Mouse (Mus musculus) midbrain, embryonic 11.5 days (tissue): ENCODE data around the gene Slc4a1. TPM values are rescaled to one million over a fixed set of nuclear protein-coding genes. Genes with fewer than 3 reads are reported as not detected.

Experiments
- ATAC-seq: fragments of 200-750 bp; cut with Nextera tagmentation; 2 replicates; pipeline ENCODE4 v1.8.0; 2017; ENCODE audit warnings: moderate TSS enrichment, moderate library complexity; ENCODE audit not compliant: low FRiP score
- DNase-seq: peaks from one replicate; pipeline ENCODE4 v3.0.0; 2015; ENCODE audit warnings: low spot score; ENCODE audit errors: missing footprints
- H3K27ac ChIP-seq: fragments of 300-500 bp; sonication (generic); 2 replicates; pipeline ENCODE4 v1.5.1; 2014; ENCODE audit warnings: low read depth, low read length
- H3K27me3 ChIP-seq: fragments of 300-500 bp; sonication (generic); 2 replicates; pipeline ENCODE4 v1.6.1; 2014; ENCODE audit warnings: mild to moderate bottlenecking, low read length, moderate library complexity, mixed read lengths; ENCODE audit not compliant: control insufficient read depth, insufficient read depth
- H3K36me3 ChIP-seq: fragments of 300-500 bp; sonication (generic); 2 replicates; pipeline ENCODE4 v1.6.1; 2014; ENCODE audit warnings: mild to moderate bottlenecking, low read length, moderate library complexity, mixed read lengths; ENCODE audit not compliant: control insufficient read depth, insufficient read depth
- H3K4me1 ChIP-seq: fragments of 300-500 bp; sonication (generic); 2 replicates; pipeline ENCODE4 v1.6.1; 2014; ENCODE audit warnings: low read length; ENCODE audit not compliant: control insufficient read depth, insufficient read depth
- H3K4me2 ChIP-seq: fragments of 300-500 bp; sonication (generic); 2 replicates; pipeline ENCODE4 v1.6.1; 2014; ENCODE audit warnings: mild to moderate bottlenecking, moderate library complexity
- H3K4me3 ChIP-seq: fragments of 300-500 bp; sonication (generic); 2 replicates; pipeline ENCODE4 v1.5.1; 2014; ENCODE audit warnings: low read depth, low read length
- H3K9ac ChIP-seq: fragments of 300-500 bp; sonication (generic); 2 replicates; pipeline ENCODE4 v1.6.1; 2014; ENCODE audit warnings: low read length
- H3K9me3 ChIP-seq: fragments of 300-500 bp; sonication (generic); 2 replicates; pipeline ENCODE4 v1.6.1; 2016; ENCODE audit warnings: low read length; ENCODE audit not compliant: control insufficient read depth
- WGBS: fragments of 180-500 bp; shearing (Covaris S2); extraction: QIAGEN DNeasy Blood & Tissue Kit; methylation state at CpG from one replicate; pipeline ENCODE4 v1.1.7; 2014; 5-methylcytosine and 5-hydroxymethylcytosine counted together
- polyA plus RNA-seq: library from polyadenylated mRNA; unstranded; fragments of >200 nt; fragmentation: Nextera tagmentation; extraction: Ambion mirVana; gene quantifications from 2 replicates; pipeline ENCODE4 v1.2.1, GENCODE M21; 2014

The Slc4a1 gene
- polyA plus RNA-seq, 1 experiment from 2014 or later: 30.6 TPM

GRCm38 (mm10) chr11:102331806-102332205, 34.2 kb downstream of the Slc4a1 start:
- Histone ChIP-seq H3K4me2 (no peak overlapping the region), H3K27ac (no peak overlapping the region), H3K27me3 (no peaks in the 10 kb centered on the region), H3K9ac (no peak overlapping the region), H3K4me3 (no peak overlapping the region), H3K36me3 (no peaks in the 10 kb centered on the region), H3K4me1 (no peaks in the 10 kb centered on the region; the same call in 1 of the 2 replicates), H3K9me3 (no peaks in the 10 kb centered on the region)
- WGBS: 62% methylated on average over 4 of the region's 4 CpGs
- ATAC-seq (no peak), DNase-seq (no peak)

GRCm38 (mm10) chr11:102330039-102330438, 36.0 kb downstream of the Slc4a1 start:
- no peaks in the 10 kb centered on the region; the same call in 1 of the 2 replicates for H3K4me1 ChIP-seq
- H3K4me2 ChIP-seq: no peak overlapping the region

GRCm38 (mm10) chr11:102329518-102329917, 36.5 kb downstream of the Slc4a1 start:
- no peak for ATAC-seq

More at GRCm38 (mm10) chr11:102330039-102330438, 36.0 kb downstream of the Slc4a1 start:
- Histone ChIP-seq H3K9ac (no peak overlapping the region), H3K9me3 (no peaks in the 10 kb centered on the region), H3K27ac (no peak overlapping the region), H3K27me3 (no peaks in the 10 kb centered on the region), H3K4me3 (no peak overlapping the region), H3K36me3 (no peaks in the 10 kb centered on the region)
- ATAC-seq (no peak), DNase-seq (no peak)
- WGBS: 80% methylated on average over 3 of the region's 3 CpGs

GRCm38 (mm10) chr11:102327839-102328238, 38.2 kb downstream of the Slc4a1 start:
- no peaks in the 10 kb centered on the region for H3K36me3 ChIP-seq
- no peak overlapping the region for H3K27ac ChIP-seq
- no peaks in the 10 kb centered on the region for H3K4me1 ChIP-seq
- H3K9ac ChIP-seq: no peak overlapping the region
- H3K27me3 ChIP-seq: no peaks in the 10 kb centered on the region
- 88% methylated on average over 7 of the region's 7 CpGs for WGBS
- no peak for ATAC-seq
- no peaks in the 10 kb centered on the region for H3K9me3 ChIP-seq
- no peak for DNase-seq
- H3K4me3 ChIP-seq: no peak overlapping the region
- H3K4me2 ChIP-seq: no peak overlapping the region

More at GRCm38 (mm10) chr11:102329518-102329917, 36.5 kb downstream of the Slc4a1 start:
- Histone ChIP-seq H3K4me3 (no peak overlapping the region), H3K4me2 (no peak overlapping the region), H3K9me3 (no peaks in the 10 kb centered on the region), H3K4me1 (no peaks in the 10 kb centered on the region), H3K36me3 (no peaks in the 10 kb centered on the region), H3K9ac (no peak overlapping the region), H3K27ac (no peak overlapping the region), H3K27me3 (no peaks in the 10 kb centered on the region)
- DNase-seq: no peak

- no peak overlapping the region for H3K27ac ChIP-seq
- ATAC-seq: no peak
- 71% methylated on average over 5 of the region's 5 CpGs for WGBS
Observed at GRCm38 (mm10) chr11:102327250-102327649, 38.8 kb downstream of the Slc4a1 start.

GRCm38 (mm10) chr11:102323516-102323915, 42.5 kb downstream of the Slc4a1 start:
- Histone ChIP-seq H3K4me1 (peaks cover 6% of the 10 kb centered on the region), H3K9me3 (no peaks in the 10 kb centered on the region), H3K27me3 (no peaks in the 10 kb centered on the region), H3K9ac (no peak overlapping the region), H3K4me2 (no peak overlapping the region), H3K27ac (no peak overlapping the region), H3K36me3 (no peaks in the 10 kb centered on the region), H3K4me3 (no peak overlapping the region)
- no peak for DNase-seq
- WGBS: 91% methylated on average over 1 of the region's 1 CpGs
- no peak for ATAC-seq

More at GRCm38 (mm10) chr11:102327250-102327649, 38.8 kb downstream of the Slc4a1 start:
- Histone ChIP-seq H3K9ac (no peak overlapping the region), H3K4me1 (no peaks in the 10 kb centered on the region), H3K36me3 (no peaks in the 10 kb centered on the region), H3K4me3 (no peak overlapping the region), H3K4me2 (no peak overlapping the region), H3K9me3 (no peaks in the 10 kb centered on the region), H3K27me3 (no peaks in the 10 kb centered on the region)
- DNase-seq: no peak

- no peak overlapping the region for H3K4me3 ChIP-seq
- H3K27ac ChIP-seq: no peak overlapping the region
- DNase-seq: no peak
- WGBS: 74% methylated on average over 6 of the region's 6 CpGs
- H3K9ac ChIP-seq: no peak overlapping the region
- H3K9me3 ChIP-seq: no peaks in the 10 kb centered on the region
- no peaks in the 10 kb centered on the region for H3K27me3 ChIP-seq
- peaks cover 6% of the 10 kb centered on the region for H3K4me1 ChIP-seq
- ATAC-seq: no peak
- no peaks in the 10 kb centered on the region for H3K36me3 ChIP-seq
- H3K4me2 ChIP-seq: no peak overlapping the region
Observed at GRCm38 (mm10) chr11:102321931-102322330, 44.1 kb downstream of the Slc4a1 start.

GRCm38 (mm10) chr11:102320686-102321005, 45.4 kb downstream of the Slc4a1 start:
- Histone ChIP-seq H3K9me3 (no peaks in the 10 kb centered on the region), H3K4me2 (peak overlapping the region; percentile 86), H3K36me3 (no peaks in the 10 kb centered on the region), H3K27me3 (no peaks in the 10 kb centered on the region), H3K4me3 (peak overlapping the region; percentile 98), H3K4me1 (peaks cover 10% of the 10 kb centered on the region), H3K27ac (peak overlapping the region; percentile 63; the same call in 1 of the 2 replicates), H3K9ac (peak overlapping the region; percentile 100)
- DNase-seq (no peak), ATAC-seq (no peak)
- 23% methylated on average over 10 of the region's 10 CpGs for WGBS

GRCm38 (mm10) chr11:102319941-102320685, 45.9 kb downstream of the Slc4a1 start:
- no peak for ATAC-seq
- peak overlapping the region; percentile 98 for H3K4me3 ChIP-seq
- peak overlapping the region; percentile 97 for H3K27ac ChIP-seq
- DNase-seq: peak; percentile 97
- H3K27me3 ChIP-seq: no peaks in the 10 kb centered on the region
- H3K9ac ChIP-seq: peak overlapping the region; percentile 100
- peak overlapping the region; percentile 86 for H3K4me2 ChIP-seq
- under 1% methylated on average over 38 of the region's 38 CpGs for WGBS
- peaks cover 16% of the 10 kb centered on the region for H3K4me1 ChIP-seq
- no peaks in the 10 kb centered on the region for H3K36me3 ChIP-seq
- no peaks in the 10 kb centered on the region for H3K9me3 ChIP-seq
